Mouse (Mus musculus) embryo, embryonic 9.5 days (tissue): Measurements from ENCODE around the gene Dock3.

Experiments
- DNase-seq: peaks from one replicate; pipeline ENCODE4 v3.0.0-alpha.2; 2017; ENCODE audit errors: extremely low spot score

Dock3 gene

DNA sequence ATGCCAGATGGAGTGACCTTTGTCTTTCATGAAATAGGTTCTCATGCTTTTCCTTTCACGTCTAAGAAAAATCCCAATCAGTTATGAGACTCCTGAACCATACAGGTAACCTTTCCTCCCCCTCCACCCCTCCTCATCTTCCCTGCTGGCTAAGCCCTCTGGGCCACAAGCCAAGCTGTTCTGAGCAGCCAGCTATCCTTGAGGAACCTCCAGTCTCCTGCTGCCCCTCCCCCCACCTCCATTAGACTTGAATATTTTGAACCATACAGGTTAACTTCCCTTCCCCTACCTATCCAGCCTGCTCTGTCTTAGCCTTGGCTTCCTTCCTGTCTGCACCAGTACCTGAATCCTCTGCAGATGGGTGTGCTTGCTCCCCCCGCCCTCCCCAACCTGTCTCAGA lies 204.1 kb downstream of the Dock3 start:
- no peak for DNase-seq

DNA sequence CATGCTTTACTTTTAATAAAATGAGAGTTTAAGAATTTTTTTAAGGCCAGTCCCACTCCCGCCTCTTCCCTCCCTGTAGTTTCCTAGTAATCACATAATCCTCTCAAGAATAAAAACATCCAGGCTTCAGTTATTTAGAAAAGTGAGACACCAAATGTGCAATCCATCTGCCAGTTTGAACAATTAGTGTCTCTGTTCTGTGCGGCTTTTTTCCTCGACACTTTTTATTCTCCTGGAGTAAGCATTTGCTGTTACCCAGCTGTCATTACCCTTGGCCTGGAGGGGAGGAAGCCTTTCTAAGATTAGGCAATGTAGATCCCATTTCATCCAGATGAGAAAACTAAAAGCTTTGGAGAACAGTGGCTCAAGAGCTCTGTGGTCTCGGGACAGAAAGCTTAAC lies 221.9 kb downstream of the Dock3 start:
- DNase-seq, result no peak

DNA sequence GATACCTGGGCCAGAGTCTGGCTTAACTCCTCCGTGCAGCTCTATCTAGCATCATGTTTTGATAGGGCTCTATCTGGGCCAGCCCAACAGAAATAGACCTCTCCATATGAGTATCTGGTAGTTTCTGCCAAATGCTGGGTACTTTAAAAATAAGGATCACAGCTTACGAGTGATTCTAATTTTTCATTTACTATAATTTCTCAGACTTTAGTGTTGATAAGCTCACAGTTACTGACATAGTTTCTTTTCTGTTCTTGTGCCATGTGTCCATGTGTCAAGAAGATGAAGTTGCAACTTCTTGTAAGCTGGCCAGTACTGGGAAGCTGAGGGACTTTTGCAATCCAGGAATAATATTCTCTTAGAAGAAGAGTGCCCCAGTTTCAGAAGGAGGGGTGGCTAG lies 228.5 kb downstream of the Dock3 start:
- DNase-seq, result no peak

DNA sequence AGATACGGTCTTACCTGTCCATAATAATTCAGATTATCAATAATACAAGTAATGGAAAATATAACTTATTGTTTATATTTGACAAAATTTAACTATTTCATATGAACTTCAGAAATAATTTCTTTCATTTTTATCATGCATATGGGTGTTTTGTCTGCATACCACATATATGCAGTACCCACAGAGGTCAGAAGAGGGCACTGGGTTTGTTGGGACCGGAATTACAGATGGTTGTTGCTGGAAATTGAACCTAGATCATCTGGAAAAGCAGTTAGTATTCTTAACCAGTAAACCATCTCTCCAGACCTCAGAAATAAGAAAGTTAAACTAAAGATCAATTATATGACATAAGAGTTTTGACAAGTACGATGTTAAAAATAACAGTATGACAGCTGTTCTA lies 261.0 kb downstream of the Dock3 start:
- DNase-seq, result peak; percentile 13

DNA sequence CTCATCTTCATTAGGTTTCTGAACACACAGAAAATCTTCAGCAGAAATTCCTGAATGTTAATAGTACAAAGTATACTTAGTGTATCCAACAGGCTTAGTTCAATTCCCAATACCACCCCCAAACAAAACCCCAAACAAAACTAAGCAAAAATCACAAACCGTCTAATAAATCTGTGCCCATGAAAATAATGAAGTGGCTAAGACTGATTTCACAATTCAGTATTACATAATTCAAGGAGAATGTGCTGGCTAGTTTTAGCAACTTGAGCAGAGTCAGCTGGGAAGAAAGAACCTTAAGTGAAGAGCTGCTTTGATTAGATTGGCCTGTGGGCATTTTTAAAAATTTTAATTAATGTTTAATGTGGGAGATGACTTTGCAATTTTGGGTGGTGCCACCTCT lies 273.3 kb downstream of the Dock3 start:
- no peak for DNase-seq

DNA sequence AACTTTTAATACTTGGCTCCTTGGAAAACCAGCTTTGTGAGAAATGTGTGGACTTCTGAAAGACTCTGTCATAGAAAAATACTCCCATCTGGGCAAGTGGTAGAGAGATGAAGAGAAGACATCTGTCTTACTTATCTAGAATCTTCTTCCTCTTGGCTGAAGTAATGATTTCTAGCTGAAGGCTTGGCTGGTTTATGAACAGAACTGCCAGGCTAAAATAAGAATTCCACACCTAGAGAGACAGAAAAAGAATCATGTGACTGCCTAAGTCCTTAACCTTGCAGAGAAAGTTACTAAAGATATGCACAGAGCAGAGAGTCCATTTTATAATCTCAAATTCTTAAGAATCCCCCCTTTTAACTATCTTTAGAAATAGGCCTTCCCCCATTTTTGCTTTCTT lies 276.2 kb downstream of the Dock3 start:
- DNase-seq, result no peak

DNA sequence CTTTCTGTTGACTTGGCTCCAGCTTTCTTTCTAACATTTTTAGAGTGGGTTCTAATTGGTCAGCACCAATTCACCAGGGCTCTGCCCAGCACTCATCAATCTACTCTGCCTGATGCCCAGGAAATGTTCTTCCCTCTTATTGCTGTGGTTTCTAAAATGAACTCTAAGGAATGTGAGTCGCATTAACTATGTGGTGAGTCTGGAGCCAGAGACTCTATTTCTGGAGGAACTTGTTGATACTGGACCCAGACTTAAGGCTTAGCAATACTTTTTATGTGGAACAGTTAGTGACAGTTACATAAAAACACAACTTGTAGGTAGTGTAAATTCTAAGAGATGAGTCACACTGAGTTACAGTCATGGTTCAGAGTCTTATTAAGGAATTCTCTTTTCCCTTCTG lies 296.7 kb downstream of the Dock3 start:
- no peak for DNase-seq

DNA sequence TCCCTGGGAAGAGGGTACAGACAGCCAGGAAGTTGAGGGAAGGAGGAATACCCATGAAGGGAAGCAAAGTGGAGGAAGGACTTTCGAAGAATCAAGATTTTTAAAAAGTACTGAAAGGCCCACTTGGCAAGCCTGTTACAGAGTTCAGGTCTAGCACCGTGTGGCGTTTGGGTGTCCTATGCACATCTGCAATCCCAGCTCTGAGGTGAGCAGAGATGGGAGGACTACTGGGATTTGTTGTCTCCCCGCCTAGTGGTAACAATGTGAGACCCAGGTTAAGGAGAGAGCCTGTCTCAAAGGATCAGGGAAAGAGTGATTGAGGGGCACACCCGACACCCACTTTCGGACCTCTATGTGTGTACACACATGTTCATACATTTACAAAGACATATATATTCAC lies 316.8 kb downstream of the Dock3 start:
- DNase-seq, result no peak

DNA sequence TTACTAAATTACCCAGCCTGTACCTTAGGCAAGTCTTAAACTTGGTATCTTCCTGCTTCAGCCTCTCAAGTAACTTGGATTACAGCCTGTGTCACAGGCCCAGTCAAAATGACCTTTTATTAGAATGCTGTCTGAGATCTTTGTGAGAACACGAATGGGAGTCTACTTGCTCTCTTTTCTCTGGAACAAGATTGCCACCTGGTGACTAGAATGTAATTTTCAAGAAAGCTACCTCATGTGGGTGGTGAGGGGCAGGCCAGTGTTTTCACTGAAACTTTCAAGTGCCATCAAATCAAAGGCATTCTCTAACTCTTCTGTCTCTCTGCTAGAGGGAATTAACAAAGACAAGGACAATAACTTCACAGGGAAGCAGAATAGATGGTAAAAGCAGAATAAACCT lies 317.9 kb downstream of the Dock3 start:
- no peak for DNase-seq

DNA sequence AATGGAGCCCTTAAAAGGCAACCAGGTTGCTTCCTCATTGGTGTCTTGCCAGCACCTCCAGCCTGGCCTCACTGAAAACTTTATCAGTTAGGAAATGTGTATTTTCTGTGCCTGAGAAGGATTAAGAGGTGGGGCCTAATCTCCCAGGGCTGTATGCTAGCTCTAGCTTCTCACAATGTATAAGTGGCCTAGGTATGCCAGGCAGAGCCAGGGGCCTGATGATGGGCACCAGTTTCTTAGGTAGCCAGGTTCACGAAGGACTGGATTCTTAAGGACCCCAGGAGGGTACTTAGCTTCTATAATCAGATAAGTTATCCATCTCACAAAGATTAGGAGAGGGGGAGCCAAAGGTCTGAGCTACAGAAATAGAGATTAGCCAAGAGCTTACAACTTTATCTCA lies 320.1 kb downstream of the Dock3 start:
- DNase-seq, result no peak

DNA sequence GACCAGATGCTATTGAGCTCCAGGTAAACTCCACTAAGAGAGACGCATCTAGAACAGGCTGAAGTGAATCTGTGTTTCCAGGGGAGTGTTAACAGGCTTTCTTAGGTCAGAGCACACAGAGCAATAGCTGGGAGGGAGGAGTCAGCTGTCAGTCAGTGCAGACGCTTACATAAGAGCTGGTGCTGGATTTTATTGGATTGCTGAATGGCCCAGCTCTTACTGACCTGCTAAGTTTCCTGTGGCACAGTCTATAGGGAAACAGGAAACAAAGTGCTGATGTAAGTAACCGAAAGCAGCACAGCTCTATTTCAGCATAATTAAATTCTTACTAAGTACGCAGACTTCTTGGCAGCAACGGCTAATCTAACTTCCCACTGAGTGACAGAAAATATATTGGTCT lies 323.0 kb downstream of the Dock3 start:
- no peak for DNase-seq

DNA sequence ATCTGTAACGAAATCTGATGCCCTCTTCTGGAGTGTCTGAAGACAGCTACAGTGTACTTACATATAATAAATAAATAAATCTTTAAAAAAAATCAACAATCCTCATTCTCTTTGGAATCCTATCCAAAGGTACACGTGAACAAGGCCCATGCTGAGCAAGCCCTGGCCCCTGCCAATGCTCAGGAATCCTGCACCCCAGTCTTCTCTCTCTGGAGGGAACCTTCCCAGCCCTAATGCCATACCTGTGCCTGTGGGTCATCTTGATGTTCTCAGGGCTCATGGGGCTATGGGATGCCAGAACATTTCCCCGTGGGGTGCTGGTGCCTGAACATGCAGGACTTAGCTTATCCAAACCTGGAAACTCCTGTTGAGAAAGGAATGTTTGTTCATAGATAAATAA lies 323.5 kb downstream of the Dock3 start:
- DNase-seq, result no peak

DNA sequence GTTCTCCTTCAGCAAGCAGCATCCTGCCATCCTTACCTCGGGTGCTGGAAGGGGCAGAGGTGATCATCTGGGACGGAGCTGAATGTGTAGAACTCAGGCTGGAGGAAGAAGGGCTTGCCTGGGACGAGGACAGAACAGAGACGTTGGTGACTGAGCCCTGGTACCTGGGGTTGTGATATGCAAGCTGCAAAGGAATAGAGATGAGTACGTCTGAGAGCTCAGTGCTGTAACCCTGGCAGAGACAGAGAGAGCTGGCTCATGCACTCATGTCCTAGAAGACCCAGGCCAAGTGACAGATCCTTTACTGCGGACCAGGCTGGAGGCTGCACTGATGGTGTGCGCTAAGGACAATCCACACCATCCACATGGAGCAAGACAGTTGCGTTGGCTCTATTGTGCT lies 325.1 kb downstream of the Dock3 start:
- no peak for DNase-seq

DNA sequence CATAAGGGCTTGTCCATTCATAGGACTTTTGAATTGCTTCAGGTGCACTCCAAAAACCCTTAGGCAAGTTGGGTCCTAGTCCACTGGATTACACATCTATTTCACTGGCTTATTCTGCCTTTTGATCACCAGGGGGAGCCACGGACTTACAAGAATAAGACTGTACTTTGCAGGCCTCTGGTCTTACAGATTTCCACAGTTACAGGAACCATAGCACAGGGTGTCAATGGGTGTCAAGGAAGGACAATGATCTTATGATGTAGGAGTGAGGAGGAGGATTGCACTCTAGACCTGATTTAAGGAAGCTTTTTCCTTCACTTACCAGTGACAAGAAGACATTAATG lies 327.9 kb downstream of the Dock3 start:
- DNase-seq, result no peak

DNA sequence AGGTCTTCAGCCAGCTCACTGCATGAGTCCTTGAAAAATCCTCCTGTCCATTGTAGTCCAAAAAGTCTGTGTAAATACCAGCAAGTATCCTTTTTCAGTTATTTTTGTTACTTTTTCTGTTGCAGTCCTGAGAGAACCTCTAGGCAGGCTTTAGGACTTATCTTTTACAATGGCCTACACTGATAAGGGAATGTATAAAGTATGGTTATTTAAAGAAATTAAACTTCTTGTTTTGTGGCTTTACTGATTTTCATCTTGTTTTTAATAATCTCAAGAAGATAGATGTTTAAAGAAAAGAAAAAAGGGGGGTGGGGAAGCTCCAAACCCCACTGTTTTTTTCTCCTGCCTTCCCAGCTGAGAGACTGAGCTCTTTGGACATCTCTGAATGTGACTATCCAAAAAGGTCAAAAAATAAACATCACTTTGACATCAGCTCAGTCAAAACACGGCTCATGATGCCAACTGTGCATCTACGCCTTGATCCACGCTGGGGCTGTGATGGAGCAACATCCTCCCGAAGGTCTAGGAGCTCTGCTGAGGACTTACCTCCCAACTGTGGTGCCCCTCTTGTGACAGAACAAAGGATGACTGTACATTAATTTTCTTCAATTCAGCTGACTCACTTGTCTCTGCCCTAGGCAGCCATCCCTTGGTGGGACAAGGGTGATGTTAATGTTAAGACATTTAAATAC lies 328.5 kb downstream of the Dock3 start:
- no peak for DNase-seq

DNA sequence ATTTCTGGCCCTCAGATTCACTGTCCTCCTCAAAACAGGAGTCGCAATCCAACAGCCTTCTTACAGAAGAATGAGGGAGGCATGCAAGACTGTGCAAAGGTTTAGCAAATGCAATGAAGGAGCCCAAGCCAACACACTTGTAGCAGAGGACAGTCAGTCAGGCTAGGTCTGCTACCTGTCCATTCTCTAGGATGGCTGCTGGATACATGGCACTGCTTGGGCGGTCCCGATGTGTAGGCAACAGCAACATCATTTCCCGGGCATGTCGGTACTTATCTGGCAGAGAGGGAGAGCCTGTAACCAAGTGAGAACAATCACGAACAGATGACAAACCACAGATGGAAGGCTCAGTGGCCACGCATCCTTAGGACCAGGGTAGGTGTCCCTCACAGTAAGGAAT lies 330.1 kb downstream of the Dock3 start:
- no peak for DNase-seq

DNA sequence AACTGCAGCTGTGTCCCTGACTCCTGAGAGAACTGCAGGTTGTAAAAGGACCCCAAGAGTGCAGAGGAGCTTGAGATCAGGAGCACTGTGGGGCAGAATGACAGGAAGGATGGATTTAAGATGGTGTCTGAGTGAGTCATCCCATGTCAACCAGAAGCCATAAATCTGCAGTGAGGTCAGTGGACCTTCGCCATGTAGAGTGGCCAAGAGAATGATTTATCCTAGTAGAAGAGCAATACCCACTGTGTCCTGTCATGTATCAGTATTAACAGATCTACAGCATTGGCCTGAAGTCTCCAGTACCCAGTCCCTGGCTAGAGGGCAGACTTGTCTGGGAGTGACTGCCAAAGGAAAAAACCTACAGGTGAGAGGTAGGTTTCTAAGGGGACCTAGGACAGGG lies 332.8 kb downstream of the Dock3 start:
- no peak for DNase-seq

DNA sequence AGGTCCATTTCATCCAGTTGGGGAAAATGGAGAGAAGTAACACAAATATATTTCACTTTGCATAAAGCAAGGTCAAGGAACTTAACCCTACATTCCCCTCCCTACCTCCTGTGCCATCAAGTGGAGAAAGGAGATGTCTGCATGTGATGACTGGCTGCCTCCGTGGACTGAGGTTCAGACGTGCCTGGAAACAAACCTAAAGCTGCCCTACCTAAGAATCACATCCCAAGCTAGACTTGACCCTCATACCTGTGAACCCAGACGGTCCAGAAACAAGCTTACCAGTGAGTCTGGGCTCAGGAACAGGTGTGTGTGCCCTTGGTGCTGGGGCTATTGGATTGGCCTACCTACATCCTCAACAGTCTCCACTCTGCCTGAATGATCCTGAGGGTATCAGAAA lies 338.4 kb downstream of the Dock3 start:
- DNase-seq, result no peak

DNA sequence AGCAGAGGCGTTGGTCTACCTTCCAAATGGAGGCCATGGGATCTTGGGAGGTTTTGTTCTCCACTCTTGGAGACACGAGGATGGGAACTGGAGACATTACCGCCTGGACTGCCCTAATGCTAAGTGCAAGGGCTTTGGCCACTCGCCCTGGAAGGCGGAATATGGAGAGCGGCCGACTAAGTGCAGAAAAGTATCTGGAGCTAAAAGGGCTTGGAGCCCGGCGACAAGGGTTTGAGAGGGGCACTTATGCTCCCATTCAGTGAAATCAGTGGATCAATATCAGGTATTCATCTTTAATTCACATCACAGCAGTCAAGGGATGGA lies 339.2 kb downstream of the Dock3 start:
- no peak for DNase-seq

DNA sequence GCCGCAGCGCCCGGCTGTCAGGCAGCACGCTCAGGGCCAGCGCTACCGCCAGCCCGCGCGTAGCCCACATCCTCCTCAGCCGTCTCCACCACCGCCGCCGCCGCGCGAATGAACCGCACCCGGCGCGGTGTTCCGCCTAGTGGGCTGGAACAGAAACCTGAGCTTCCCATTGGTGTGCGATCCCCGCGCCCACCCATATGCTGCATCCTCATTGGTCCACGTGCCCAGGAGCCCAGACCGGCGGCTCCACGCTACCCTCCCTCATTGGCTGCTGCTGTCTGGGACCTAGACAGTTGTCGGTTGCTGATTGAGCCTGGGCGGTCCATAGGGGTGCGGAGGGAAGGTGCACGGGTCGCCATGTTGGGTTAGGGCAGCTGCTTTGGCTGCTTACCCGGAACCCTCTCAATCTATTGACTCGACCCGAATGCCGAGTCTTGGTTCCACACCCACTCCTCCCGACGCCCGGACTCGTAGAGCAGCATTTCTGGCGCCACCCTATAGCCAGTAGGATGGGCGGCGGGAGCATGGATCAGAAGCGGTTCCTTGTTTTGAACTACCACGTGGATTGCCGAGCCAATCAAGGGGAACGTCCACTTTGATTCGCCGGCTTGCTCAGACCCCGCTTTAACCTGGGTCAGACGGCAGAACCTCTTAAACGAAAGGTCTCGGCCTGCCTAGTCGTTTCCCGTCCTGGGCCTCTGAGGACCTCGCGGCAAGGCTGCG lies 339.7 kb downstream of the Dock3 start, which contains the start of gene Manf:
Gene Manf (minus strand): TSS at position 151 of the 723 bp plus-strand sequence.
- DNase-seq, result peak; percentile 96

DNA sequence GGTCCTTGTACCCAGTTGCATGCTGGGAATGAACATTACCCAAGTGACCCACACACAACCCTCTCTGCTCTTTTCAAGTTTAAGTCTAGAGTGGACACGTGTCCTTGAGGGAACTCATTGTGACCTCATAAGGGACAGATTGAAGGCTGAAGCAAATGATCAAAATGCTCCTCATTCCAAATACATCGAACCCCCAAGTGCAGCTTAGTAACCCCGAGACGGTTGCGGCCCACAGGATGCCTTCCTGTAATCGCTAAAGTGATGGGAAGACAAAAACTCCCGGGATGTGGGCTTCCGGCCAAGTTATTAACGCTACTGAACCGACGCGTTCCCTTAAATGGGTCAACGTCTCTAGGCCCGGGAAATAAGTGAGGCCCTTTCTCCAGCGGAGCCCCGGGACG lies 340.4 kb downstream of the Dock3 start:
- DNase-seq, result no peak

DNA sequence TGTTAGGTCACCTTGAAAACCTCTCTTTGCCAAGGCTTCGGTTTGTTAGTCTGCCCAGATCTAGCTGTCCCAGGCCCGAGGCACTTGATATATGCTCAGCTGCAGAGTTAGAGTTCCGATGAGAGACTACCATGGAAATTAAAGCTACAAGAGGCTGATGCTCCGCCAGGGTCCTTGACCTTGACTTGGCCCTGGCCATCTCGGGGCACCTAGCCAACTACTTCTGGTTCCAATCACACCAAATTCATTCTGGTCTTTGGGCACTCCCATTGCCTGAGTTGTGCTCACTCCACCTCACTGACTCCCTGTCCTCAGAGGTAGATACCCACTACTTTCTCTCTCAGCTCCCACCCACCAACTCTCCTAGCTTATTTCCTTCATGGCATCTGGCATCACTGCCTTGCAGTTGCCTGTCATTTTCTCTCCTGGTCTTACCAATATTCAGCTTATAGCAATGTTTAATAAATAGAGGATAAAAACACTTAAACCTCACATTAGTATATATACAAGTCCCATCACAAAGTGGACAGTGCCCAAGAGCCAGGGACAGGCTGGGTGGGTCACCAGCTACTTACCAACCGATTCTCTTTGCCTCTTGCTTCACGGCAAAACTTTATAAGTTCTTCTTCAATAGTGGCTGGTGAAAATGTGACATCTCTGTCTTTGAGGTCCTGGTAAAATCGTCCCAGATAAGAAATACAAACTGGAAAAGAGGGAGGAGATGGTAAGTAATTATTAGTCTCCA lies 341.0 kb downstream of the Dock3 start:
- no peak for DNase-seq

DNA sequence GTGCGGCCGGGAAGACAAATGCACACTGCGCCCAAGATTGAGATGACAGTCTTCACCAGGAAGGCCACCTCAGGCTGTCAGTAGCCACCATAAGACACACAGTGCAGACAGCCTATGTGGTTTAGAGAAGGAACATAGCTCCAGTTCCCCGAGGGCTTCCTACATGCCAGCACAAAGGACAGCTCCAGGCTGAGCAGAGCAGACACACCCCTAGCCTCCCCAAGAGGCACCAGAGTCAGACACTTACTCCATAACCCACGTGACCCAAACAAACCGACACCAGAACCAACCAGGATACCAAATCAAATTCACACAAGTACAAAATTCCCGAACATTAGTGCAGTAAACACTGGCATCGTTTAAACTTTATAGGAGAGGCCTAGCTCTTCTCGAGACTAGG lies 342.4 kb downstream of the Dock3 start:
- no peak for DNase-seq
